Mouse (Mus musculus) hindbrain, embryonic 16.5 days (tissue): ENCODE measurements around the gene Rasgef1b. TPM values are rescaled to one million over a fixed set of nuclear protein-coding genes. Genes with fewer than 3 reads are reported as not detected.

ENCODE experiments used
- ATAC-seq: fragments of 200-750 bp; cut with Nextera tagmentation; 2 replicates; pipeline ENCODE4 v1.8.0; 2017; ENCODE audit warnings: moderate TSS enrichment, moderate library complexity
- H3K27ac ChIP-seq: fragments of 300-500 bp; sonication (generic); 2 replicates; pipeline ENCODE4 v1.5.1; 2014; ENCODE audit warnings: low read depth, mild to moderate bottlenecking, control low read depth, low read length, moderate library complexity
- H3K27me3 ChIP-seq: fragments of 300-500 bp; sonication (generic); replicated peaks from 2 replicates; pipeline ENCODE4 v1.6.1; 2014; ENCODE audit warnings: low read length; ENCODE audit not compliant: control insufficient read depth, insufficient read depth
- H3K36me3 ChIP-seq: fragments of 300-500 bp; sonication (generic); 2 replicates; pipeline ENCODE4 v1.6.1; 2014; ENCODE audit warnings: mild to moderate bottlenecking, low read length, moderate library complexity, mixed read lengths; ENCODE audit not compliant: control insufficient read depth, insufficient read depth
- H3K4me1 ChIP-seq: fragments of 300-500 bp; sonication (generic); 2 replicates; pipeline ENCODE4 v1.6.1; 2014; ENCODE audit warnings: low read depth, low read length; ENCODE audit not compliant: control insufficient read depth, insufficient read depth
- H3K4me2 ChIP-seq: fragments of 300-500 bp; sonication (generic); 2 replicates; pipeline ENCODE4 v1.6.1; 2014; ENCODE audit warnings: mild to moderate bottlenecking, low read length, control low read depth, moderate library complexity
- H3K4me3 ChIP-seq: fragments of 300-500 bp; sonication (generic); 2 replicates; pipeline ENCODE4 v1.5.1; 2014; ENCODE audit warnings: mild to moderate bottlenecking, low read length, control low read depth, moderate library complexity
- H3K9ac ChIP-seq: fragments of 300-500 bp; sonication (generic); 2 replicates; pipeline ENCODE4 v1.6.1; 2014; ENCODE audit warnings: low read depth, mild to moderate bottlenecking, control low read depth, low read length, moderate library complexity
- H3K9me3 ChIP-seq: fragments of 300-500 bp; sonication (generic); 2 replicates; pipeline ENCODE4 v1.6.1; 2014; ENCODE audit warnings: mild to moderate bottlenecking, low read length, moderate library complexity; ENCODE audit not compliant: control insufficient read depth
- WGBS: fragments of 180-500 bp; shearing (Covaris S2); extraction: QIAGEN DNeasy Blood & Tissue Kit; methylation state at CpG from one replicate; pipeline ENCODE4 v1.1.7; 2014; 5-methylcytosine and 5-hydroxymethylcytosine counted together
- polyA plus RNA-seq: library from polyadenylated mRNA; unstranded; fragments of >200 nt; fragmentation: Nextera tagmentation; extraction: Ambion mirVana; gene quantifications from 2 replicates; pipeline ENCODE4 v1.2.1, GENCODE M21; 2015

Rasgef1b gene
- polyA plus RNA-seq, 1 experiment from 2014 or later, result 43.5 TPM

DNA sequence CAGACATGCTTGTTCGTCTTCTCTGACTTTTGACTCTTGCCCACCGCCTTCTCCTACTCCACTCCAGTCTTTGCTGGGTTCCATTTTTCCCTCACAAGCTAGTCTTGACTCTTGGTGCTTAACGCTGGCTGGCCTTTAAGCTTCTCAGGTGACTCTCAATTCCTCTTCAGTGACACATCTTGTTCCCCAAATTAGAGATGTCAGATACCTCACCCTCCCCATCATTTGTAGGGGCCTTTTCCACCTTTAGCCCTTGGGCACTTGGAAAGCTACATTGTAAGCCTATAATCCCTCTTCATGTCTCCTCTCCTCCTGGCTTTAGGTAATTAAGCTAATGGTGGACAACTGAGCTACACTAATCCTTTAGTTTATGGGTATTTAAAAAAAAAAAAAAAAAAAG, 338.6 kb downstream of the Rasgef1b start:
- no peak for ATAC-seq
- Histone ChIP-seq H3K4me3 (no peak overlapping the region), H3K4me2 (no peak overlapping the region), H3K9me3 (no peaks in the 10 kb centered on the region), H3K27me3 (peaks cover 2% of the 10 kb centered on the region), H3K4me1 (peaks cover 13% of the 10 kb centered on the region; the same call in 1 of the 2 replicates), H3K9ac (no peak overlapping the region), H3K36me3 (no peaks in the 10 kb centered on the region), H3K27ac (no peak overlapping the region)
- WGBS, result 95% methylated on average over 3 of the region's 3 CpGs

GRCm38 (mm10) chr5:99388585-99389250, 340.1 kb downstream of the Rasgef1b start:
- Histone ChIP-seq H3K4me3 (no peak overlapping the region), H3K27me3 (peaks cover 4% of the 10 kb centered on the region), H3K27ac (no peak overlapping the region), H3K4me1 (peaks cover 13% of the 10 kb centered on the region; the same call in 1 of the 2 replicates), H3K36me3 (no peaks in the 10 kb centered on the region), H3K9me3 (no peaks in the 10 kb centered on the region), H3K4me2 (no peak overlapping the region), H3K9ac (no peak overlapping the region)
- no peak; the same call in 1 of the 2 replicates for ATAC-seq
- 69% methylated on average over 10 of the region's 10 CpGs for WGBS

- H3K4me1 ChIP-seq, result peaks cover 13% of the 10 kb centered on the region; the same call in 1 of the 2 replicates
- H3K9ac ChIP-seq, result no peak overlapping the region
- H3K36me3 ChIP-seq, result no peaks in the 10 kb centered on the region
- no peaks in the 10 kb centered on the region for H3K9me3 ChIP-seq
- H3K4me2 ChIP-seq, result no peak overlapping the region
- no peak overlapping the region for H3K4me3 ChIP-seq
- peaks cover 4% of the 10 kb centered on the region for H3K27me3 ChIP-seq
- 47% methylated on average over 5 of the region's 5 CpGs for WGBS
- H3K27ac ChIP-seq, result no peak overlapping the region
- ATAC-seq, result no peak
These were observed 340.7 kb downstream of the Rasgef1b start for GRCm38 (mm10) chr5:99388131-99388530.

GRCm38 (mm10) chr5:99387185-99387981, 341.5 kb downstream of the Rasgef1b start:
- peaks cover 13% of the 10 kb centered on the region; the same call in 1 of the 2 replicates for H3K4me1 ChIP-seq
- ATAC-seq, result no peak
- 63% methylated on average over 17 of the region's 17 CpGs for WGBS
- no peak overlapping the region for H3K4me3 ChIP-seq
- H3K36me3 ChIP-seq, result no peaks in the 10 kb centered on the region
- no peak overlapping the region for H3K4me2 ChIP-seq
- H3K27me3 ChIP-seq, result peaks cover 4% of the 10 kb centered on the region; the same call in 1 of the 2 replicates
- H3K27ac ChIP-seq, result no peak overlapping the region
- no peak overlapping the region for H3K9ac ChIP-seq
- no peaks in the 10 kb centered on the region for H3K9me3 ChIP-seq

DNA sequence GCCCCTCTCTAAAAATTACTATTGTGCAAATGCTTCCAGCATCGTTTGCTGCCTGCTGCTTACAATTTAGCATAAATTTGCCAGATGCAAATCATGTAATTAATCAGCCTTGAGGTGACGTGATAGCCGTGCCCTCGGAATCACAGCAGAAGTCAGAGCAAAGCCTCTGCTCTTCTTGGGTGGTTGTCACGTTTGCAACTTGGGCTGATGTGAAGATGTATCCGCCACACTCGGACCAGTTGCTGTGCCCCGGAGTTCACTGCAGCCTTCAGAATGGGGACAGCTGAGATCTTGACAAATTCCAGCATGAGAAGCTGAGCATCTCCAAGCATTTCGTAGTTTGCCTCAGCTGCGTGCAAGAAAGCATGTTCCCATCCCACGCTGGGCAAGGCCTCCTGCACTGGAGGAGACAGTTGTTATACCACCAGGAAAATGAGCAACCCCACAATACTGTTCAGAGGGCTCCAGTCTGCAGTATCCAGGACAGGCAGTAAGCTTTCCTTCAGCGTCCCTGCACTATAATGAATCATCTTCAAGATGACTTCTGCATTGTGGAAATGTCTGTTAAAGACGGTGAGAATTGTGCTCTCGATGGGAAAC, 342.5 kb downstream of the Rasgef1b start:
- ATAC-seq, result no peak

DNA sequence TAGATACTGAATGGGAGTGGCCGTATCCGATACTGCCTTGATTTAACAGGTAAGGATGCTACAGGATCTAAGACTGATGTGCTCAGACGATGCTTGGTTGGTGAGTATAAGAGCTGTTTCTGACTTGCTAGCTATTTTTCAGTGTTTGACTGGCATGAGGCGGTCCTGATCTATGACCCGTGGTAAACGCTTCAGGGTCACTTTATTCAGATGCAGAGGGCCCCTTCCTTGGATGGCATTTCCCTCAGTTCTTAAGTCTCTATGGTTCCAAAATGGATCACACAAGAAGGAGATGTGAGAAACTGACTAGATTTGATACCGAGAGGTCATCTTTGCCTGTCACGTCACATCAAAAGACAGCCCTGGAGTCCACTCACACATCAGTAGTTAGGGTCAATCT, 343.1 kb downstream of the Rasgef1b start:
- Histone ChIP-seq H3K9me3 (no peaks in the 10 kb centered on the region), H3K36me3 (no peaks in the 10 kb centered on the region), H3K9ac (no peak overlapping the region), H3K27me3 (peaks cover 4% of the 10 kb centered on the region; the same call in 1 of the 2 replicates), H3K4me1 (peaks cover 13% of the 10 kb centered on the region; the same call in 1 of the 2 replicates), H3K4me3 (no peak overlapping the region), H3K4me2 (no peak overlapping the region), H3K27ac (no peak overlapping the region)
- WGBS, result 31% methylated on average over 8 of the region's 8 CpGs
- ATAC-seq, result no peak

More for the DNA sequence above, 342.5 kb downstream of the Rasgef1b start:
- Histone ChIP-seq H3K27me3 (peaks cover 4% of the 10 kb centered on the region; the same call in 1 of the 2 replicates), H3K9me3 (no peaks in the 10 kb centered on the region), H3K27ac (no peak overlapping the region), H3K4me1 (peaks cover 13% of the 10 kb centered on the region; the same call in 1 of the 2 replicates), H3K4me2 (no peak overlapping the region), H3K4me3 (no peak overlapping the region), H3K9ac (no peak overlapping the region), H3K36me3 (no peaks in the 10 kb centered on the region)
- WGBS, result 23% methylated on average over 14 of the region's 14 CpGs

DNA sequence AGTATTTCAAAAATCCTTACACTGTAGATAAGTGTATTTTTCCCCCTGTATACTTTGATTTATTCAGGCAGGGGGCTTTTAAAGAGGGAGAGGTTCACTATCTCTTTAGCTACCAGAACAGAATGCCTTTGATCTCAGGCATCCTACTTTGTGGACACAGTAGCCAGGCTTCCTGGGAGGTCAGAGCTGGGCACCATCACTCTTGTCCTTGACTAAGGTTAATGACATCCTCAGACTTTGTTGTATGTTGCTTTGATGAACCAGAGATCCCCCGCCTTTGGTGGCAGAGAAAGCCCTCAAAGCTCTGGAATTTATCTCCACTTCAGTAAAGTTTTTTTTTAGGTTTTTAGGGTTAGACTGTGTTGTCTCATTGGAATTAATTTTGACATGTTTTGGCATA, 343.8 kb downstream of the Rasgef1b start:
- Histone ChIP-seq H3K27me3 (peaks cover 4% of the 10 kb centered on the region; the same call in 1 of the 2 replicates), H3K4me2 (no peak overlapping the region)
- 43% methylated on average over 1 of the region's 1 CpGs for WGBS

DNA sequence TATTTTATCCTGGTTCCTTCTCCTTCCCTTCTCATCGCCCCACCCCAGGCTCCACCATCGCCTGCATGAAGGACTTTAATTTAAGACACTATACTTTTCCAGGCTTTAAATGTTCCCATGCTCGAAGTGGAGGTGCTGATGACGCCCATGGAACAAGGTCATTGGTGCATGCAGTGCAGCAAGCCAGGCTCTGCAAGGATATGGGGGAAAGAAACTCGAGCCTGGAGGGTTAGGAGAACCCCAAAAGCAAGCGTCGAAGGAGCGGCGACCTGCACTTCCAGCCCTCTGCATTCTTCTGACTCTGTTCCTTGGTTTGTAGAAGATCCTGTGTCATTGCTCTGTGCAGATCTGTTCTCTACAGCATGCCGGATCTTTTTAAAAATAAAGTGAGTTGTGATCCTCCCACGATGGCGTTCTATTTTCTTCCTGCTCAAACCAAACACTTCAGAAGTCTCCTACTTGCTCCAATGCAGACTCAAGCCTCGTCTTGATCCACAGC, 345.0 kb downstream of the Rasgef1b start:
- no peak overlapping the region for H3K4me3 ChIP-seq
- no peaks in the 10 kb centered on the region for H3K36me3 ChIP-seq
- no peaks in the 10 kb centered on the region for H3K9me3 ChIP-seq
- WGBS, result 86% methylated on average over 13 of the region's 13 CpGs
- H3K27ac ChIP-seq, result no peak overlapping the region
- ATAC-seq, result no peak
- peaks cover 2% of the 10 kb centered on the region; the same call in 1 of the 2 replicates for H3K27me3 ChIP-seq
- no peak overlapping the region for H3K9ac ChIP-seq
- H3K4me2 ChIP-seq, result no peak overlapping the region
- H3K4me1 ChIP-seq, result peaks cover 25% of the 10 kb centered on the region

More for the DNA sequence above, 343.8 kb downstream of the Rasgef1b start:
- H3K9me3 ChIP-seq, result no peaks in the 10 kb centered on the region
- ATAC-seq, result no peak
- no peaks in the 10 kb centered on the region for H3K36me3 ChIP-seq
- H3K9ac ChIP-seq, result no peak overlapping the region
- H3K27ac ChIP-seq, result no peak overlapping the region
- no peak overlapping the region for H3K4me3 ChIP-seq
- H3K4me1 ChIP-seq, result peaks cover 16% of the 10 kb centered on the region
